Mouse (Mus musculus) brain, embryonic 14.5 days (tissue): ENCODE results near the gene Igfbp1.

Experiments used
- CTCF ChIP-seq: fragments of 200-500 bp; IDR thresholded peaks from 2 replicates; pipeline ENCODE4 v1.5.1; 2012; ENCODE audit warnings: inconsistent platforms, mild to moderate bottlenecking, moderate library complexity, borderline replicate concordance; ENCODE audit not compliant: insufficient read depth, insufficient read length; ENCODE audit errors: extremely low read depth
- POLR2A ChIP-seq: fragments of 200-500 bp; IDR thresholded peaks from 2 replicates; pipeline ENCODE4 v1.6.1; 2012; ENCODE audit warnings: mild to moderate bottlenecking, inconsistent platforms, borderline replicate concordance; ENCODE audit not compliant: poor library complexity, insufficient read depth, insufficient read length, severe bottlenecking; ENCODE audit errors: extremely low read depth

GRCm38 (mm10) chr11:7250870-7251269, 53.3 kb downstream of the Igfbp1 start:
- TF ChIP-seq CTCF (no peak), POLR2A (no peak)
